Mouse (Mus musculus): Measurements from ENCODE around the gene Tbc1d15. TPM values are rescaled to one million over a fixed set of nuclear protein-coding genes. Genes with fewer than 3 reads are reported as not detected.

Gene Tbc1d15
- polyA plus RNA-seq, 1 experiment = 35.4 TPM

GRCm38 (mm10) chr10:115288856-115289255, 37.6 kb upstream of the Tbc1d15 start:
- H3K4me1 ChIP-seq (ENCODE audit: control insufficient read depth, insufficient read depth, low read length) = no peaks in the 10 kb centered on the region
- 91% methylated on average over 8 of the region's 8 CpGs for WGBS
- no peak overlapping the region for H3K4me3 ChIP-seq (replicated peaks; ENCODE audit: control insufficient read depth, low read depth, low read length)
- no peak overlapping the region for H3K27ac ChIP-seq (ENCODE audit: control insufficient read depth, insufficient read depth, low read depth, low read length, poor library complexity)
- TF ChIP-seq POLR2A (IDR thresholded peaks at IDR 0.05; ENCODE audit: borderline replicate concordance, control insufficient read depth, low read depth, low read length) (no peak), CTCF (IDR thresholded peaks at IDR 0.05; ENCODE audit: control insufficient read depth, insufficient read depth, low read length) (no peak)

DNA sequence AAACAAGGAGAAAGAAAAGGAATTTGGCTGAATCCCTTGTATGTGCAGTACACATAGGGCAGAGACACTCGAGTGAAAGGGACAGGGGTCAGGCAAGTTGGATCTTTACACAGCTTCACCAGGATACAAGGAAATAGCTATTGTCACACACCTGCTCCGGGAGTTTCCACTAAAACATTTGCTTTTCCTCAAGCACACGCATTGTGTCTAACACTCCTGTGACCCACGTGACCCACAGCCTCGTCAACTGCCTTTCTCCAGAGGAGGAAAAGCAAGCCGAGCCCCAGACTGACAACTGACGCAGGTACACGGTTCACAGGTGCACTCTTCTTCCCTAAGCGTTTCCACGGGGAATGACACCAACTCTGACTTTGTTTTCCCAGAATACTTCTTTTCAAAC, 32.9 kb upstream of the Tbc1d15 start:
- no peak overlapping the region for H3K4me3 ChIP-seq (replicated peaks; ENCODE audit: control insufficient read depth, low read depth, low read length)
- H3K4me1 ChIP-seq (ENCODE audit: control insufficient read depth, insufficient read depth, low read length) = no peaks in the 10 kb centered on the region
- 79% methylated on average over 10 of the region's 10 CpGs for WGBS
- TF ChIP-seq POLR2A (IDR thresholded peaks at IDR 0.05; ENCODE audit: borderline replicate concordance, control insufficient read depth, low read depth, low read length) (no peak), CTCF (IDR thresholded peaks at IDR 0.05; ENCODE audit: control insufficient read depth, insufficient read depth, low read length) (no peak)
- no peak overlapping the region for H3K27ac ChIP-seq (ENCODE audit: control insufficient read depth, insufficient read depth, low read depth, low read length, poor library complexity)

- WGBS = 84% methylated on average over 10 of the region's 10 CpGs
- H3K4me3 ChIP-seq (replicated peaks; ENCODE audit: control insufficient read depth, low read depth, low read length) = no peak overlapping the region
- no peak overlapping the region for H3K27ac ChIP-seq (ENCODE audit: control insufficient read depth, insufficient read depth, low read depth, low read length, poor library complexity)
- no peaks in the 10 kb centered on the region for H3K4me1 ChIP-seq (ENCODE audit: control insufficient read depth, insufficient read depth, low read length)
- no peak for TF ChIP-seq POLR2A (IDR thresholded peaks at IDR 0.05; ENCODE audit: borderline replicate concordance, control insufficient read depth, low read depth, low read length)
These were observed 30.1 kb upstream of the Tbc1d15 start for GRCm38 (mm10) chr10:115281381-115281780.

DNA sequence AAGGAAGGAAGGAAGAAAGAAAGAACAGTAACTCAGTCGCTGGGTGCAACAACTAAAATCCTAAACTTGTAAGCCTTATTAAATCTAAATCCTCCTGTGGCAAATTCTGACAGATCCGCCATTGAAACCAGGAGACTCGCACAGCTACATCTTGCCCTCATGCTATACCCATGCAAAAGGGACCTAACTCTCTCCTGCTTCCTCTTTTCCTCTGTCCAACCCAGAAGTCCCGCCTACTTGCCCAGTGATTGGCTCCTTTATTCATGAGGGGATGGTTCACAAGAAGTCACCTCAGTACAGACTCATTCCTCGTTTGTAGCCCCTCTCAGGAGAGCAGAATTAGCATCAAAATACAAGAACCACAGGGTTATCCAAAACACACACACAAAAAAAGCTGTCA, 20.4 kb upstream of the Tbc1d15 start:
- no peak overlapping the region for H3K4me3 ChIP-seq (replicated peaks; ENCODE audit: control insufficient read depth, low read depth, low read length)
- TF ChIP-seq POLR2A (IDR thresholded peaks at IDR 0.05; ENCODE audit: borderline replicate concordance, control insufficient read depth, low read depth, low read length) = no peak
- TF ChIP-seq CTCF (IDR thresholded peaks at IDR 0.05; ENCODE audit: control insufficient read depth, insufficient read depth, low read length) = no peak
- WGBS = 63% methylated on average over 5 of the region's 5 CpGs
- H3K4me1 ChIP-seq (ENCODE audit: control insufficient read depth, insufficient read depth, low read length) = no peaks in the 10 kb centered on the region
- H3K27ac ChIP-seq (ENCODE audit: control insufficient read depth, insufficient read depth, low read depth, low read length, poor library complexity) = no peak overlapping the region

GRCm38 (mm10) chr10:115270612-115271390, 19.5 kb upstream of the Tbc1d15 start:
- H3K4me3 ChIP-seq (replicated peaks; ENCODE audit: control insufficient read depth, low read depth, low read length) = no peak overlapping the region
- 86% methylated on average over 12 of the region's 12 CpGs for WGBS
- TF ChIP-seq POLR2A (IDR thresholded peaks at IDR 0.05; ENCODE audit: borderline replicate concordance, control insufficient read depth, low read depth, low read length) = no peak
- no peak for TF ChIP-seq CTCF (IDR thresholded peaks at IDR 0.05; ENCODE audit: control insufficient read depth, insufficient read depth, low read length)
- no peaks in the 10 kb centered on the region for H3K4me1 ChIP-seq (ENCODE audit: control insufficient read depth, insufficient read depth, low read length)
- H3K27ac ChIP-seq (ENCODE audit: control insufficient read depth, insufficient read depth, low read depth, low read length, poor library complexity) = no peak overlapping the region

DNA sequence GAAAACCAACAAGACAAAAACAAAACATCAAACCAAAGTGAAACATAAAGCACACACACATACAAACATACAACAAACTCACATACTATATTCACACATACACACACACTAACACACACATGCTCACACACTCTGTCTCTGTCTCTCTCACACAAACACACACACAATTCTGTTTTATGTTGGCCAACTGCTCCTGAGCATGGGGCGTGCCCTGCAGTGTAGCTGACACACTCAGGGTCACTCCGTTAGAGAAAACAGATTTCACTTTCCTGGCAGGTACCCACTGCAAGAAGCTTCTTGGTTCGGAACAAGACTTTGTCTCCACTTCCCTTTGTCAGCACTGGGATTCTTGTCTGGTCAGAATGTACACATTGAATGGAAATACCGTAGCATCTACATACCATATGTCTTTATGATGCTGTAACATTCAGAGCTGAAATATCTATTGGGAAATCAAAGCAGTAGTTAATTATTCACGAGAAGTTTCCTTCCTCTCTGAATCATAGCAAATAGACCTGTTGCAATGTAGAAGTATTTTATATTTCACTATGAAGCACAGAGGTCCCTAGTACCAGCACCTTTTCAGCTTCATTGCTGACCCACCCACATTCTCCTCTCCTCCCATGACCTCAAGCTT, 11.8 kb upstream of the Tbc1d15 start:
- Histone ChIP-seq H3K4me1 (ENCODE audit: control insufficient read depth, insufficient read depth, low read length) (peaks cover 1% of the 10 kb centered on the region), H3K4me3 (replicated peaks; ENCODE audit: control insufficient read depth, low read depth, low read length) (no peak overlapping the region), H3K27ac (ENCODE audit: control insufficient read depth, insufficient read depth, low read depth, low read length, poor library complexity) (no peak overlapping the region)
- TF ChIP-seq POLR2A (IDR thresholded peaks at IDR 0.05; ENCODE audit: borderline replicate concordance, control insufficient read depth, low read depth, low read length) (no peak), CTCF (IDR thresholded peaks at IDR 0.05; ENCODE audit: control insufficient read depth, insufficient read depth, low read length) (no peak)
- WGBS = 41% methylated on average over 5 of the region's 5 CpGs

DNA sequence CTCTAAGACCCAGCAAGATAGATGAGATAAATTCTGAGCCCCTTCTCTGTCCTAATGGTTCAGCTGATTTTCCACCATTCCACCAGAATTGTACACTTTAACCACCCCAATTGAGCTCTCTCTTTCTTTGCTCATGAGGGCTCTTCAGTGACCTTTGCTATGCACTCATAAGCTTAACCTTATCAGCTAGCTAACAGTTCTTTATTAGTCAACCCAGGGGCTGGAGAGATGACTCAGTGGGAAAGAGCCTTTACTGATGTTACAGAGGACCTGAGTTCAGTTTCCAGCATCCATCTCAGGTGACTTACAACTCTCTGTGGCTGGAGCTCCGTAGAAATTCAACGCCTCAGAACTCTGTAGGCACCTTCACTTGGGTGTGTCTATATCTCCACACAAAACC, 11.0 kb upstream of the Tbc1d15 start:
- H3K4me1 ChIP-seq (ENCODE audit: control insufficient read depth, insufficient read depth, low read length) = peaks cover 1% of the 10 kb centered on the region
- 89% methylated on average over 2 of the region's 2 CpGs for WGBS
- H3K4me3 ChIP-seq (replicated peaks; ENCODE audit: control insufficient read depth, low read depth, low read length) = no peak overlapping the region
- H3K27ac ChIP-seq (ENCODE audit: control insufficient read depth, insufficient read depth, low read depth, low read length, poor library complexity) = no peak overlapping the region
- TF ChIP-seq CTCF (IDR thresholded peaks at IDR 0.05; ENCODE audit: control insufficient read depth, insufficient read depth, low read length) = no peak
- TF ChIP-seq POLR2A (IDR thresholded peaks at IDR 0.05; ENCODE audit: borderline replicate concordance, control insufficient read depth, low read depth, low read length) = no peak

GRCm38 (mm10) chr10:115261428-115261827, 10.2 kb upstream of the Tbc1d15 start:
- H3K4me3 ChIP-seq (replicated peaks; ENCODE audit: control insufficient read depth, low read depth, low read length) = no peak overlapping the region
- peaks cover 1% of the 10 kb centered on the region for H3K4me1 ChIP-seq (ENCODE audit: control insufficient read depth, insufficient read depth, low read length)
- TF ChIP-seq CTCF (IDR thresholded peaks at IDR 0.05; ENCODE audit: control insufficient read depth, insufficient read depth, low read length) = no peak
- no peak for TF ChIP-seq POLR2A (IDR thresholded peaks at IDR 0.05; ENCODE audit: borderline replicate concordance, control insufficient read depth, low read depth, low read length)
- H3K27ac ChIP-seq (ENCODE audit: control insufficient read depth, insufficient read depth, low read depth, low read length, poor library complexity) = no peak overlapping the region
- WGBS = 78% methylated on average over 3 of the region's 3 CpGs

Data from bone marrow, adult 2 months (tissue).